Mouse (Mus musculus): ENCODE data around the gene Prkab2. TPM values are rescaled to one million over a fixed set of nuclear protein-coding genes. Genes with fewer than 3 reads are reported as not detected.

Gene Prkab2
- polyA plus RNA-seq, 1 experiment = 26.6 TPM

DNA sequence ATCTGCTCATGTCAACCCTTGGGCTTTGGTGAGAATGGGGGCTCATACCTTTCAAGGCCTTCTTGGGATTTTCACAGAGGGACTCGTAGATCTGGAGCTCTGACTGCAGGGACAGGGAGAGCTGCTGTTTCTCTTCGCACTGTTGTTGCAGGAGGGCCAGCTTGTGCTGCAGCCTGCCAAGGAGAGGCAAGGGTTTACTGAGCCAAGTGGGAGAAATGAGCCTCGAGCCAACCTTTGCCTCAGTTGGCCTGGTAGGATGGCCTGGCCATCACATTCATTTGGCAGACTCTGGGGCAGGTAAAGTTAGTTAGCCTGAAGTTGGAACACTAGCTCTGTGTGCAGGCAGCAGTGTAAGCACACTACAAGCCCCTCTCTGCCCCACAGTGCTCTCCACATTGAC is 41.1 kb downstream of the Prkab2 start:
- H3K4me1 ChIP-seq (ENCODE audit: control insufficient read depth, insufficient read depth, low read length) = no peaks in the 10 kb centered on the region
- no peak overlapping the region for H3K4me3 ChIP-seq (replicated peaks; ENCODE audit: insufficient read depth, low read depth, low read length)
- TF ChIP-seq POLR2A (IDR thresholded peaks at IDR 0.05; ENCODE audit: borderline replicate concordance, insufficient read depth, low read length) = no peak
- no peak for TF ChIP-seq CTCF (IDR thresholded peaks at IDR 0.05; ENCODE audit: borderline replicate concordance, insufficient read depth, low read depth, low read length)
- no peak overlapping the region for H3K27ac ChIP-seq (ENCODE audit: insufficient read depth, low read length)
- H3K27me3 ChIP-seq (ENCODE audit: control insufficient read depth, insufficient read depth, low read length) = no peaks in the 10 kb centered on the region
- DNase-seq = no peak
- WGBS = 16% methylated on average over 3 of the region's 3 CpGs

DNA sequence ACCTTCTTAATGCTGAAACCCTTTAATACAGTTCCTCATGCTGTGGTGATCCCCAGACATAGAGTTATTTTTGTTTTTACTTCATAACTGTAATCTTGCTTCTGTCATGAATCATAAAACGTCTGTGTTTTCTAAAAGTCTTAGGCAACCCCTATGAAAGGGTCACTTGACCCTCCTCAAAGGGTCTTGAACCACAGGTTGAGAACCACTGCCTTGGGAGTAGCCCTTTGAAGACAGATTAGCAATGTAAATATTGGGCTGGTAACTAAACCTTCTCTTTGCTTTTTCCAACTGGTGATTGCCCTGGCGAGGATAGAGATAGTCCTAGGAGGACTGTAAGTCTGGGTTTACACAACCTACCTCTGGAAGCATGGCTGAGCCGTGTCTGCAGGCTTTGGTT is 43.2 kb downstream of the Prkab2 start:
- no peak for DNase-seq
- Histone ChIP-seq H3K27me3 (ENCODE audit: control insufficient read depth, insufficient read depth, low read length) (no peaks in the 10 kb centered on the region), H3K27ac (ENCODE audit: insufficient read depth, low read length) (no peak overlapping the region), H3K4me3 (replicated peaks; ENCODE audit: insufficient read depth, low read depth, low read length) (no peak overlapping the region), H3K4me1 (ENCODE audit: control insufficient read depth, insufficient read depth, low read length) (no peaks in the 10 kb centered on the region)
- TF ChIP-seq POLR2A (IDR thresholded peaks at IDR 0.05; ENCODE audit: borderline replicate concordance, insufficient read depth, low read length) = no peak
- 75% methylated on average over 3 of the region's 3 CpGs for WGBS

DNA sequence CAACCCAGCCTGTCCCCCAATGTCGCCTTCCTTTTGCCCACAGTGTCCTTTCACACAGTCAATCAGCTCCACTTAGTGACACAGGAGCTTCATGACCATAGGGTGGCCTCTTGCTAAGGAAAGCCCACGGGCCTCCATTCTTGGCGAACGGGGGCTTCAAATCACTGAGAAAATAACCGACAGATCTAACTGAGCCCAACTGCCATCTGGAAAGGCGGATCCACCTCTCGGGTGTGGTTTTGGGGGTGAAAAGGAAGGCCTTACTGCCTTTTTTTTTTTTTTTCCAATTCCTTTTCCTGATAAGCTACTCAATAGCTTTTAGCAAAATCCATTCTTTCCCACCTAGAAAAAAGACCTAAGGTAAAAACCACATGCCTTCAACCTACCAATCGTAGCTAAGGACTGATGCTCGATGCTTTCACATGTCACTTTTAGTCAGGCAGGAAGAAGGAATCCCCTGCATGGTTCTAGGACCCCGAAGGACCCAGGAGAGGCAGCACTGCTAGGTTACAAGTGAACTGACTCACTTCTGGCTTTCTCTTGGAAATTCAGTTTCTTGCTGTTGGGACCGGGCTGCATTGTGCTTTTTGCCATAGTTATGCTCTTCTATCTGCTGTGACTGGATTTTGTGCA is 44.6 kb downstream of the Prkab2 start:
- H3K4me3 ChIP-seq (replicated peaks; ENCODE audit: insufficient read depth, low read depth, low read length) = no peak overlapping the region
- TF ChIP-seq POLR2A (IDR thresholded peaks at IDR 0.05; ENCODE audit: borderline replicate concordance, insufficient read depth, low read length) (no peak), CTCF (IDR thresholded peaks at IDR 0.05; ENCODE audit: borderline replicate concordance, insufficient read depth, low read depth, low read length) (no peak)
- no peak overlapping the region for H3K27ac ChIP-seq (ENCODE audit: insufficient read depth, low read length)
- no peaks in the 10 kb centered on the region for H3K27me3 ChIP-seq (ENCODE audit: control insufficient read depth, insufficient read depth, low read length)
- DNase-seq = no peak
- no peaks in the 10 kb centered on the region for H3K4me1 ChIP-seq (ENCODE audit: control insufficient read depth, insufficient read depth, low read length)
- 86% methylated on average over 11 of the region's 11 CpGs for WGBS

DNA sequence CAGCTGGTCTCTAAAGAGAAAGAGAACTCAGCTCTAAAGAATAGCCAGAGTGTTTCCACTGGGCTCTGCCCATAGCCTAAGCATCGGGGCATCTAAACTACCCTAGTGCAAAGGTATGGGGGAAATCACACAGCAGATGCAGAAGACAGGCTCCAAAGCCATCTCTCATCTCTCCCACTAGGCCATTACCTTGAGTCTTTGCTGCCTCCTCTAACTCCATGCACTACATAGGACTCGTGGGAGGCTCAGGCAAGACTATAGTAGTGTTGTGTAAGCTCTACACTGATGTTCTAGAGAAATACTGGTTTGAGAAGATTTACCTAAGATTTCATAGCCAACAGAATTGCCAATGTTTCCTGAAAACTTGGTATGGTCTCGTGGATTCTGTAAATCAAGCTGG is 47.5 kb downstream of the Prkab2 start:
- Histone ChIP-seq H3K4me3 (replicated peaks; ENCODE audit: insufficient read depth, low read depth, low read length) (no peak overlapping the region), H3K27ac (ENCODE audit: insufficient read depth, low read length) (no peak overlapping the region), H3K4me1 (ENCODE audit: control insufficient read depth, insufficient read depth, low read length) (no peaks in the 10 kb centered on the region), H3K27me3 (ENCODE audit: control insufficient read depth, insufficient read depth, low read length) (no peaks in the 10 kb centered on the region)
- TF ChIP-seq POLR2A (IDR thresholded peaks at IDR 0.05; ENCODE audit: borderline replicate concordance, insufficient read depth, low read length) (no peak), CTCF (IDR thresholded peaks at IDR 0.05; ENCODE audit: borderline replicate concordance, insufficient read depth, low read depth, low read length) (no peak)
- DNase-seq = no peak
- WGBS = 90% methylated on average over 3 of the region's 3 CpGs

DNA sequence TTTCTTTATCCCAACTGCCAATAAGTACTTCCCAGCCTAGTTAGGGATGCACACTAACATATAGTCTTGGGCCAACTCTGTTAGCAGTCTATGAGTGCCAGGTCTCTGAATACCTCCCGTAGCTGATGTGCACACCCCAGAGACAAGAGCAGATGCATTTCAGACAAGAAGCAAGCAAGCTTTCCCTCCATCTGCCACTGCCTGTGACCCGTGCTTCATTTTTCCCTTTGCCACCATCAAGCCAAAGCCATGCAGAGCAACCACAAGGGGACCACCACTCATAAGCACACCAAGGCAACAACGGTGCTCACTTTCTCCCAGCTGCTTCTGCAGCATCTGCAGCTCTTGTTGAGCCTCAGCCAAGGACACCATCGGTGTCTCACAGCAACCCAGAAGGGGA is 48.6 kb downstream of the Prkab2 start:
- DNase-seq = no peak
- Histone ChIP-seq H3K4me1 (ENCODE audit: control insufficient read depth, insufficient read depth, low read length) (no peaks in the 10 kb centered on the region), H3K27me3 (ENCODE audit: control insufficient read depth, insufficient read depth, low read length) (no peaks in the 10 kb centered on the region), H3K4me3 (replicated peaks; ENCODE audit: insufficient read depth, low read depth, low read length) (no peak overlapping the region), H3K27ac (ENCODE audit: insufficient read depth, low read length) (no peak overlapping the region)
- 40% methylated on average over 4 of the region's 4 CpGs for WGBS
- TF ChIP-seq POLR2A (IDR thresholded peaks at IDR 0.05; ENCODE audit: borderline replicate concordance, insufficient read depth, low read length) (no peak), CTCF (IDR thresholded peaks at IDR 0.05; ENCODE audit: borderline replicate concordance, insufficient read depth, low read depth, low read length) (no peak)

DNA sequence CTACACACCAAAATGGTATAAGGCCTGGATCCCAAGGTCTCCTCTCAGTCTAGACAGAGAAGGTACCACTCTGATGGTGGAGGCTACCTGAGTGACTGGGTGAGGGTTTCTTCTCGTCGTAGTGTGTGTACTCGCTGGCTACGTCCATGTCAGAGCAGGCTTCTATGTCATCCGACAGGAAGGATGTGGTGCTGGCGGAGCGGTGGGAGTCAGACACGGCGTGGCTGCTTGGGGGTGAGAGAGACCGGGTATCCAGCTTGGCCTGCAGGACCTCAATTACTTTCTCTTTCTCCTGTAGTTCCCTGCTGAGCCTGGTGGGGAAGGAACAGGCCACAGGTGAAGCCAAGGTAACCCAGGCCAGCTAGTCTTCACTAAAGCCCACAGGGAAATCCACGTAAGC is 52.1 kb downstream of the Prkab2 start:
- TF ChIP-seq POLR2A (IDR thresholded peaks at IDR 0.05; ENCODE audit: borderline replicate concordance, insufficient read depth, low read length) (no peak), CTCF (IDR thresholded peaks at IDR 0.05; ENCODE audit: borderline replicate concordance, insufficient read depth, low read depth, low read length) (no peak)
- WGBS = 87% methylated on average over 11 of the region's 11 CpGs
- Histone ChIP-seq H3K27me3 (ENCODE audit: control insufficient read depth, insufficient read depth, low read length) (no peaks in the 10 kb centered on the region), H3K4me3 (replicated peaks; ENCODE audit: insufficient read depth, low read depth, low read length) (no peak overlapping the region), H3K4me1 (ENCODE audit: control insufficient read depth, insufficient read depth, low read length) (no peaks in the 10 kb centered on the region), H3K27ac (ENCODE audit: insufficient read depth, low read length) (no peak overlapping the region)
- DNase-seq = no peak

DNA sequence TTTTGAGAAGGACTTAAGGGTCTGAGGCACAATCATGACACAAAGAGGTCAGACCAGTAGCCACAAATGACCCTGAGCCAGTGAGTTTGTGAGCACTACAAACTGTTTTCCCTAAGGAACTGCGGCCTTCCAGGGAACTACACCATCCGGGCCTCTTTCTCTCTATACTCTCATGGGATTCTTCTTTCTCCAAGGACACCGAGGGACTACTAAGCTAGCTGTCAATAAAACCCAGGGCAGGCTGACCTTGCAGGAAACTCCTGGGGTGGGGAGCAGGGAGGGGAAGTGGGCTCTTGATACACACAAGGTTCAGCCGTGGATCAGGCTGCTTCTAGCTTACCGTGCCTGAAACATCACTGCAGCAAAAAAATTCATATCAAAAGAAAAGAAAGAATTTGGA is 52.9 kb downstream of the Prkab2 start:
- no peaks in the 10 kb centered on the region for H3K4me1 ChIP-seq (ENCODE audit: control insufficient read depth, insufficient read depth, low read length)
- no peak for DNase-seq
- 53% methylated on average over 5 of the region's 5 CpGs for WGBS

DNA sequence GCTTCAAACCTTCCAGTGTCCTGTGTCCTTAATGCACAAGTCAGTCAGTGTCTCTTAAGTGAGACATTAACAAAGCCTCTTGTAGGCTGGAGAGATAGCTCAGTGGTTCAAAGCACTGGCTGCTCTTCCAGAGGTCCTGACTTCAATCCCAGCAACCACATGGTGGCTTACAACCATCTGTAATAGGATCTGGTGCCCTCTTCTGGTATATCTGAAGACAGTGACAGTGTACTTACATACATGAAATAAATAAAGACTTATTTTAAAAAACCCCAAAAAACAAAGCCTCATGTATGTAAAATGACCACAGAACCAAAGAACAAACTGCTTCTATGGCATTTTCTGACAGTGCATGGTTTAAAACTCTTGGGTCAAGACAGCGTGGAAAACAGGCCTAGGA is 57.9 kb downstream of the Prkab2 start:
- TF ChIP-seq CTCF (IDR thresholded peaks at IDR 0.05; ENCODE audit: borderline replicate concordance, insufficient read depth, low read depth, low read length) = no peak
- TF ChIP-seq POLR2A (IDR thresholded peaks at IDR 0.05; ENCODE audit: borderline replicate concordance, insufficient read depth, low read length) = no peak
- H3K4me3 ChIP-seq (replicated peaks; ENCODE audit: insufficient read depth, low read depth, low read length) = no peak overlapping the region
- 87% methylated on average over 1 of the region's 1 CpGs for WGBS

More for the DNA sequence above, 52.9 kb downstream of the Prkab2 start:
- Histone ChIP-seq H3K4me3 (replicated peaks; ENCODE audit: insufficient read depth, low read depth, low read length) (no peak overlapping the region), H3K27ac (ENCODE audit: insufficient read depth, low read length) (no peak overlapping the region), H3K27me3 (ENCODE audit: control insufficient read depth, insufficient read depth, low read length) (no peaks in the 10 kb centered on the region)
- TF ChIP-seq POLR2A (IDR thresholded peaks at IDR 0.05; ENCODE audit: borderline replicate concordance, insufficient read depth, low read length) (no peak), CTCF (IDR thresholded peaks at IDR 0.05; ENCODE audit: borderline replicate concordance, insufficient read depth, low read depth, low read length) (no peak)

More for the DNA sequence above, 57.9 kb downstream of the Prkab2 start:
- no peak for DNase-seq
- Histone ChIP-seq H3K27me3 (ENCODE audit: control insufficient read depth, insufficient read depth, low read length) (no peaks in the 10 kb centered on the region), H3K4me1 (ENCODE audit: control insufficient read depth, insufficient read depth, low read length) (no peaks in the 10 kb centered on the region), H3K27ac (ENCODE audit: insufficient read depth, low read length) (no peak overlapping the region)
